Mouse (Mus musculus) gastrocnemius, postnatal 4 days (tissue): Measurements from ENCODE around the gene Cox6a2. TPM values are rescaled to one million over a fixed set of nuclear protein-coding genes. Genes with fewer than 3 reads are reported as not detected.
"Not testable (repeated sequence)": the region's sequence is repeated elsewhere in the genome, so short reads cannot be mapped to it uniquely, and the experiment has no call there.

Source experiments
- DNase-seq, 2 experiments: peaks; one replicate each; pipeline ENCODE4 v3.0.0; 2021 to 2022; ENCODE audit warnings: low spot score in 2 of 2, mixed read lengths in 2 of 2
- total RNA-seq, 2 experiments: library from RNA; stranded (reverse); gene quantifications; 2 replicates each; pipeline ENCODE4 v1.2.3; 2021

Gene Cox6a2
- total RNA-seq, 2 experiments from 2014 or later = 677 to 707 TPM

DNA sequence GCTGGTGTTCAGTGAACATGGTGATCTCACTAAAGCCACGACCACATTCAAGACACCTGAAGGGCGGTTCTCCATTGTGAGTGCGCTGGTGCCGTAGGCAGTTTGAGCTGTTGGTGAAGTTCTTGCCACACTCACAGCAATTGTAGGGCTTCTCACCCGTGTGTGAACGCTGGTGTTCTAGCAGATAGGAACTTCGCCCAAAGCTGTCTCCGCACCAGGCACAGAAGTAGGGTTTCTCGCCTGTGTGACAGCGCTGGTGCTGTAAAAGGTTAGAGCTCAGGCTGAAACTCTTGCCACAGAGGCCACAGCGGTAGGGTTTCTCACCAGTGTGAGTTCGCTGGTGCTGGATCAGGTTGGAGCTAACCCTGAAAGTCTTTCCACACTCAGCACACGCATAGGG lies 30.2 kb upstream of the Cox6a2 start:
- DNase-seq = no peak

DNA sequence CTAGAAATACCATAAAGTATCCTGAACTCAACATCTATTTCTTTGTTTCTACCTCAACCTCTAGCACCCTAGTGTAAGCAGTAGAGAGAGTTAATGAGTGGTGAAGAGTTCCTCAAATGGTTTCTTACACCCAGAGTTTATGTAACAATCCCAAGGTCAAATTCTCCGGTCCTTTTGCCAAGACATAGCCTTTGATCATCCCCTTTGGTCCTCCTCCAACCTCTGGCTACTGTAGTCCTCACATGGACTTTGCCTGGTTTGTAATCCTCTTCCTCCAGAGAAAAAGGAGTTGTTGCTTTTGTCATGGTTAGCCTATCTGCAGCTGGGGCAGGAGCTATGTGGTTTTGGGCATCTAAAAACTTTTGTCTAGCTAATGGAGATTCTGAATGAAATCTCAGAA lies 29.3 kb upstream of the Cox6a2 start:
- DNase-seq = no peak

- DNase-seq = no peak
Measured at GRCm38 (mm10) chr7:128234796-128235195, 28.6 kb upstream of the Cox6a2 start.

DNA sequence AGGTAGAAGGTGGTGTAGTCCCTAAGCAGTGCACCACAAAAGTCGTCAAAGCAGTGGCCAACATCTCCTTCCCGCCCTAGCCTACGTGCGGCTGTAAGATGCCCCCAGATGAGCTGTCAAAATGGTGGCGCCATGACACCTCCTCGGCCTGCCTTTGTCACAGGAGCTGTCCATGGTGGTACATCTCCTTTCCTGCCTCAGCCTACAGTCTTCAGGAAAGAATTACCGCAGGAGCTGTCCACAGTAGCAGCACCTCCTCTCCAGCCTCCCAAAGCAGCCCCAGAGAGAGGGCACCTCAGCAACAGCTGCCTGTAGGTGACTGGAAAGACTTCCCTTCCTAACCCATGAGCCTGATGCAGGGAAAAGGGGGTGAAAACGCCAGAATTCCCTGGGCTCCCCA lies 25.6 kb upstream of the Cox6a2 start:
- no peak for DNase-seq

DNA sequence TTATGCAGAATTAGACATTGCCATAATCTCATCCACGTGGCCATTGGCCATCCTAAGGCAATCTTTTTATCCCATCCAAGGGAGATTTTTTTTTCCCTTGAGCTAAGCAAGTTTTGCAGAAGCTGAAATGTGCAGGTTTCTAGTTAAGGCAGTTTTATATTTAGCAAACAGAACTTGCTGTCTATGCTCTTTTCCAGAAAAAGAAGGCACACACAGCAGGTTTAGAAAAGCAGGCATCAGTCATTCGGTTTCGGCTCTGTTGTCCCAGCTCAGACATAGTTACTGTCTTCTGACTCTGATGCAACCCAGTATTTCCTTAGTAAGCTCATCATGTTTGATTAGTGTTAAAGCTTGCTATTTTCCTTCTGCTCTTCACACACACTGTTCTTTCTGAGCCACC lies 14.7 kb upstream of the Cox6a2 start:
- DNase-seq = no peak

- no peak for DNase-seq
Measured at GRCm38 (mm10) chr7:128219952-128220351, 13.8 kb upstream of the Cox6a2 start.

GRCm38 (mm10) chr7:128209826-128210225 lies 3.6 kb upstream of the Cox6a2 start:
- no peak for DNase-seq

- DNase-seq = peak in 1 of 2 experiments; percentile 51
Measured at GRCm38 (mm10) chr7:128208187-128208586, 2.0 kb upstream of the Cox6a2 start.

DNA sequence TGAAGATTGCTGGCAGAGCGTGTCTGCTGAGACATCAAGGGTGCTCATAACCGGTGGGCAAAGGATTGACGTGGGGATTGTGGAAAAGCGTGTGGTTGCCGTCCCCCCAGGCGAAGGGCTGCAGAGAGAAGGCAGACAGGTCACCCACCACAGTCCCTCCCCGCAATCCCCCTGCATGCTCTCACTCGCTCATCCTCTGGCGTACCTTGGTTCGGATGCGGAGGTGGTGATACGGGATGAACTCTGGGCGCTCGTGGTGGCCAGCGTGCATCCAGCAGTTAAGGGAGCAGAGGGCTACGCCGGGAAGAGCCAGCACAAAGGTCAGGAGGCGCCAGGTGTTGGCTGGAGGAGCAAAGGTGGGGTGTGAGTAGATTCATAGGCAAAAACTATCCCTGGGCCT lies 492 bp downstream of the Cox6a2 start:
- DNase-seq = no peak

DNA sequence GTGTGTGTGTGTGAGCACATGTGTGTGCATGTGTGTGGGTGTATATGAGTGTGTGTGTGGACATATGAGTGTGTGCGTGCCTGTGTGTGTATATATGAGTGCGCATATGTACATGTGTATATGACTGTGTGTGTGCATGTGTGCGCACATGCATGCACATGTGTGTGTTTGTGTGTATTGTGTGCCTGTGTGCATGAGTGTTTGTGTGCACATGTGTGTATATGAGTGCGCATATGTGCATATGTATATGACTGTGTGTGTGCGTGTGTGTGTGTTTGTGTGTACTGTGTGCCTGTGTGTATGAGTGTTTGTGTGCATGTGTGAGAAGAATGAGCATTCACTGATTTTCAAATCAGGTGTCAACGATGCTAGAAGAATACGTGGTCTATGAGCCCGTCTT lies 2.0 kb downstream of the Cox6a2 start:
- no peak for DNase-seq

DNA sequence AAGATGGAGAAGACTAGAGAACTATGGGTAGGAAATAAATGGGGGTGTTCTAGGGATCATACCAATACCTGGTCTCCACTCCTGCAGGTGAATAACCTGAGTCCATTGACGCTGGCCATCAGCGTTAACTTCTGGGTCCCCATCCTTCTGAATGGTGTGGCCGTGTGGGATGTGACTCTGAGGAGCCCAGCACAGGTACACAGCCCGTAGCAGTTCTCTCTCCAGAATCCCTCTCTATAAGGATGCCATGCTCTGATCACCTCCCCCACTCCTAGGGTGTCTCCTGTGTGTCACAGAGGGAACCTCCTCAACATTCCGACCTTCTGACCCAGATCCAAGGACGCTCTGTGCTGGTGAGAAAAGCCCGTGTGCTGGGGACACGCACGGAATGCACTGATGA lies 3.1 kb downstream of the Cox6a2 start:
- no peak for DNase-seq

GRCm38 (mm10) chr7:128201607-128202006 lies 4.6 kb downstream of the Cox6a2 start:
- no peak for DNase-seq

DNA sequence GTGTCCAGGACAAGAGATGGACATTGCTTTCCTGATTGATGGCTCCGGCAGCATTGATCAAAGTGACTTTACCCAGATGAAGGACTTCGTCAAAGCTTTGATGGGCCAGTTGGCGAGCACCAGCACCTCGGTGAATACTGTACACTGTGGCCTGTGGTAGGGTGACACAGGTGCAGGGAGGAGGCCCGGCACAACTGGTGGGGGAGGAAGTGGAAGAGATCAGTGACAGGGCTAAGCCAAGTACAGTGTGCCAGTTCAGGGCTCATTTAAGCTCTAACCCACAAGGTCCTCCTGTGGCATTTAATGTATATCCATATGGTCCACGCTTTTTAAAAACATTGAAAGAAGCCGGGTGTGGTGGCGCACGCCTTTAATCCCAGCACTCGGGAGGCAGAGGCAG lies 24.5 kb downstream of the Cox6a2 start:
- DNase-seq = no peak

GRCm38 (mm10) chr7:128180546-128180945 lies 25.6 kb downstream of the Cox6a2 start:
- no peak for DNase-seq

DNA sequence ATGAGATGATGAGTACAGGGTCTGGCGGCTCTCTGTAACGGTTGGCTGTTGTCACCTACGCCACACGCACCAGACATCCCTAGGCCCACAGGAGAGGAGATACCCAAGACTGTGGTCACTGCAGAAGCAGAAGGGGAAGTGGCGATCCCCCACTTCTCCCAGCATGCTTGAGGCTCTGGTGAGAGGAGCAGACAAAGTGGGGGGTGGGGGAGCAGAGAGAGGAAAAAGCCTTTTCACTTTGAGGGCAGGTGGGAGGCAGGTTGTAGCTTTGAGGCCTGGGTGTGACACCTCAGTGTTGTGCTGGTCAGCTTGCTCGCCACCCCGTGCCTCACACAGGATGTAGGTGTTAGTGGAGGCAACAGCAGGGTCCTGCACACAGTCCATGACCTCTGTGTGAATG lies 26.1 kb downstream of the Cox6a2 start:
- DNase-seq = no peak

DNA sequence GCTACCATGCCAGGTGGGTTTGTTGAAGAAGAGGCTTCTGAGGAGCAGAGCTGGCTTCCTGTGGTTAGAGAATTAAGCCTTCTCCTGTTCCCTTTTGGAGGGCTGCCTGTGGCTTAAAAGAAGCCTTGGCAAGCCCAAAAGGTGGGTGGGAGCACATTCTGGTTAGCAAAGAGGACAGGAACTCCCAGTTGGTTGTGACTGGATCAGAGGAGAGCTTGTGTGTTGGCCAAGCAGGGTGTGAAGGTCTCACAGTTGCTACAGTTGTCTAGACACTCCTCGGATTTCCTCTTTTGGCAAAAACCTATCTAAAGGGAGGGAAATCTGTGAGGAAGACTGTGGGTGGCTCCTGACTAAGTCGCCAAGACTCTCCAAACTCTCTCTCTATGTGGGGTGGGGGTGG lies 27.8 kb downstream of the Cox6a2 start:
- no peak for DNase-seq

DNA sequence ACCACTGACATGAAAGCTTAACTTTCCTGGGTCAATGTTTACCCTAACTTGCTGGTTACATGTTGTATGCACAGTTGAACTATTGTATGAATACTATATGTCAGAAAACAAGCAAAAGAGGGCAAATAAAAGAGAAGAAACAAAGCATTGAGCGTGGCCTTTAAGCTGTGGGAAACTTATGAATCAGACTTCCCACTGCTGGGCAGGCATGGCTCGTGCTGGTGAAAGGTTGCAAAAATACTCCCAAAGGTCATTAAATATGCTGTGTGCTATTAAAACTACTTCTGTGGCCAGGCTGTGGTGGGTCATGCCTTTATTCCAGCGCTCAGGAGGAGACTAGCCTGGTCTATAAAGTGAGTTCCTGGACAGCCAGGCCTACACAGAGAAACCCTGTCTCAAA lies 36.2 kb downstream of the Cox6a2 start:
- no peak for DNase-seq

DNA sequence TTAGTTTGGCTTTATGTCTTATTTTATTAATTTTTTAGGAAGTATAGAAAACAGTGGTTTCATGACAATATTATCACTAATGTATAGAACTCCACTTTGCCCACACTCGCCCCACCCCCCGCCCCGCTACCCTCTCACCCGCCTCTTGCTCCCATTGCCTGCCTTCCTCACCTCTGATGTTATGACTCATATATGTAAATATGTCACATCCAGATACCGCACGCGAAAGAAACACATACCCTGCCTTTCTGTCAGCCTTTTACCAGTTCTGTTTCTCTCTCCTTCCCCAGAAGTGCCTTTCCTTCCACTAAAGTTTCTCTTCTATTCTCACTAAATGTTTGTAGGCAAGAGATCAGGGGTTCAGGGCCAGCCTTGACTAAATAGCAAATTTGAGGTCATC lies 39.8 kb downstream of the Cox6a2 start:
- DNase-seq = no peak

DNA sequence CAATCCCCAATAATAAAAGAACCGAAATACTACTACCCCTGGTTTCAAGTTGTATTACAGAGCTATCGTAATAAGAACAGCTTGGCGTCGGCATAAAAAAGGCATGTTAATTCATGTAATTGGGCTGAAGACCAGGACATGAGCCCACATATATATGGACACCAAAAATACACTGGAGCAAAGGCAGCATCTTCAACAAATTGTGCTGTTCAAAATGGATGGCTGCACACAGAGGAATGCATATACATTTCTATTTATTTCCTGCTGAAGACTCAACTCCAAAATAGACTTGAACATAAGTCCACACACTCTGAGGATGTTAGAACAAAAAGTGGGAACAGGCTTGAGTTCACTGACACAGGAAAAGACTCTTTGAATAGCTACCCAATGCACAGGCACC lies 42.2 kb downstream of the Cox6a2 start:
- no peak for DNase-seq

DNA sequence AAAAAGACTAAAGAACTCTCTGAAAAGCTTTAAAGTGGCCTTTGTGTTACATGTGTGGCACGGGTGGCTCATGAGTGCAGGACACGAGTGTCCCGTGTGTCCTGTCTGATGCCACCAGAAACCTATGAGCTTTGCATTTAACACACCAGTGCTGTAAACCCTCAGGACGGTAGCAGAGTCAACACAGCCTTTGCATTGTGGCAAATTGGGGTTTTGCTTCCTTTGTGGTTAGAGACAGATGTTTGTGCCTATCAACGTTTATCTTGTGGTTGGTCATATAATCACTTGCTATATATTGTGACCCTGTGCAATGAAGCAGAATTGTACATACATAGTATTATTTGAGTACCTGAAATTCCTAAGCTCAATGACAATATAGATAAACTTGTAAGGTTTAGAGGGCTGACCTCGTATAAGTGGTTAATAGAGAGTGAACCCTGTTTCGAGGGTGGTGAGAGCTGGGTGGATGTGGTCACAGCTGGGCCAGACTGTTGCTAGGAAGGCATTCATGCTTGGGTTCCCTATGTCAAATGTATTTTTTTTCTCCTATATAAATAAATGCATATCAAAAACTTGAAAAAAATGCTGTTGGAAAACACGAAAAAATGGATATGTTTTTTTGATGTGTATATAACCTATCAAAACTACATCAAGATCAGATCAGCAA lies 47.4 kb downstream of the Cox6a2 start:
- not testable (repeated sequence) for DNase-seq
